Mouse (Mus musculus) CD8-positive naive resting alpha-beta T cell, adult 57 days (primary cell): ENCODE results near the gene Pik3c2b. TPM values are rescaled to one million over a fixed set of nuclear protein-coding genes. Genes with fewer than 3 reads are reported as not detected.

ENCODE experiments used
- total RNA-seq: library from RNA; stranded (reverse); gene quantifications from one replicate; pipeline ENCODE4 v1.2.4, GENCODE M21; 2023

The Pik3c2b gene
- total RNA-seq: 12.5 TPM

DNA sequence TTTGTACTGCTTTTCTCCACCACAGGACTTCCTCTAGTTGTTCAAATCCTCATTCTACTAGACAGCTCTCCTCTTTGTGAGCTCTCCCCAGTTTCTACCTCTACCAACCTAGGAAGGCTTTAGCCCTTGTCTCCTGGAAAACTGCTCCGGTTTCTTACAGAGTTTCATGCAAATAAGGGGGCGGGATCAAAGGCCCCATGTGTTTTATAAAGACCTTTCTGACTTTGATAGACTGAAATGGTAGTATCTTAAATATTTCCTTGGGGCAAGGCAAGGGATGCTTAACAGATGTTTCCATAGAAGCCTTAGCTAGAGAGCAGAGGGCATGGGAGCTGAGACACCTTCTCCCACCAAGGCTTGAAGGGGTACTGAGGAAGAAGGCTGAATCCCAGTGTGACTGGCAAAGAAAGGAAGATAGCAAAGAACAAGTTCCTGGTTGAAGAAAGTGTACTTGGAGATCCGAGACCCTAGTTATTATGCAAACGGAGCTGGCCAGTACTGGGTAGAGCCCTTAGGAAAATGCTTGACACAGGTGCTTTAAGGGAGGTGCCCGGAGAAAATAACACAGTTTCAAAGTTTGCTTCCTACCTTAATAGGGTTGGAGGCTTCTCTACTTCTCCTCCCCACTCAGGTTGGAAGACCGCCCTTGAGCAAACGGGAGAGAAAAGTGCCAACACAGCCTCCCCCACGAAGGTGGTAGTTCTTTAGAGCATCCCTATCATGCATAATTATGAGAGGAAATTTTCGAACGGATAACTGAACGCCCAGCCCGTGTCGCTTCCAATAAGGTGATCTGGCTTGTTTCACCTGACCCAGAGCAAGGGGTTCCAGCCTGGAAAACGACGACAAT lies at the start of gene Pik3c2b:
Gene Pik3c2b (plus strand): TSS at position 657 of the 850 bp plus-strand sequence.

GRCm38 (mm10) chr1:133030461-133030860 lies 15.0 kb upstream of the Pik3c2b start, which contains the start of gene Mdm4:
Mdm4 (minus strand) TSS chr1:133030561.

DNA sequence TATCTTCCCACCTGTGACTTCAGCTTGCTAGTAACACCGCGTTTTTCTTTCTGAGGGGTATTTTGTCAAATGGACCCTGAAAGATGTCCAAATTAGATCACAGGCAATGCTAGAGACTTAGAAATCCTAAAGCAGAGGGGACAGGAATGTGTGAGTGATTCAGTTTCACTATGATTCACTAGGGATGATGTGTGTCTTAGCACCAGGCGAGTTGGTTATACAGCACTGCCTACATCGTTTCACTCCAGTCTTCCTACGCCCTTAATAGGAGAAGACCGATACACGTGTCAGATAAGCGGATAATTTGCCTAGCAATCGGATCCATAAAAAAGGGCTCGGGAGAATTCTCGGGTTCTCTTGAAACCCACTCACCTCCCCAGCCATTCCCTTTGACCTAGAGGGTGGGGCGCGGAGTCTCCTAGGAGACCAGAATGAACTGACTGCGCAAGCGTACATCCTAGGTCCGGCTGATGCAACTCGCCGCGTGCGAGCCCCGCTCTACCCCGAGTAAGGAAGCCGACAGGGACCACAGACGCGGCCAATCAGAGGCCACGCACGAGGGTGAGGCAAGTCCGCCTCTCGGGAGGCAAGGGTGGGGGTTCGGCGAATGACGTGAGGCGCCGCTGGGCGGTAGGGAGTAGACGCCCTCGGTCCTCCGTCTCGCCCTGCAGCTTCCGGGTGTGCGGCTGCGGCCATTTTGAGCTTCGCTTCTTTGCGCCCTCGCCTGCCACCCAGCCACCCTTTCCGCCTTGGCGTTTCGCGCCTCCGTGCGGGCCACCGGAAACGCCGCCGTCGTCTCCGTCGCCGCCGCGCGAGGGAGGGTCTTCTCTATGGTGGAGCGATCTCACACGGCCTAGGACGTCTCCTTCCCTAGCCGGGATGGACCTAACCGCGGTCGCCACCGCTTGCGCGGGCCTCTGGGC lies 85.4 kb downstream of the Pik3c2b start, which contains the start of gene Ppp1r15b:
Gene Ppp1r15b (plus strand): TSS at position 506 of the 923 bp plus-strand sequence.

Other genes starting within 250 kb of the Pik3c2b start
- gene Lrrn2, start 165.4 kb upstream of the Pik3c2b start, total RNA-seq: not detected
- 282 TPM for gene Mdm4, start 15.1 kb upstream of the Pik3c2b start, total RNA-seq
- 93.7 TPM for gene Ppp1r15b, start 85.5 kb downstream of the Pik3c2b start, total RNA-seq
- 39.3 TPM for gene Plekha6, start 118.5 kb downstream of the Pik3c2b start, total RNA-seq